Mouse (Mus musculus): ENCODE measurements at regions not wholly inside any gene's neighbourhood (a gene's known extent, or its start where the extent isn't known, plus 50 kb on each side); places are given as distances from the start of the nearest gene placed in this dataset.

DNA sequence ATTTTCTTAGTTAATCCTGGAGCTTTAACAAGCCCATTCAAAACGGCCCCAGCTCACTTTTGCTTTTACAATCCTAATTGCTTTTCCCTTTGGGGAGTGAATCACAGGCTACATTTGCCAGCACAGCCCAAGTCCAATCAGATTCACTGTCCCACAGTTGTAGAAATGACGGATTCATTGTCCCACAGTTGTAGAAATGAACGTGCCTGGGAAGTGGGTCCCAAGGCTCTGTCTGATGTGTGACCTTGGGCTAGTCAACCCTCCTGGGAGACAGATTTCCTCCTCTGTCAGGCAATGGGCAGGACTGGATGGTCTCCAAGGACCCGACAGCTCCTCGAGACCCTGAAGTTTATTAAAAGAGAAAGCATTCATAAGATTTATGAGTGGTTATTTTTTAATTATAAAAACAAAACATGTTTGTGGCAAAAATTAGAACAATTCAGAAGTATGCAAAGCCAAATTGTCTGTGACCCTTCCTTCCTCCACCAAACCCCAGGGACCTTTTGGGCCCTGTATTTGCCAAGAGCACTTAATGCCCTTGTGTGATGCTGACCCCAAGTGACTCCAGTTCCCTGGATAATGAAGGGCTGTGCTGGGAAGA is 93.1 kb downstream of the Fam43a start:
- Histone ChIP-seq H3K27ac (ENCODE audit: insufficient read depth, low read length) (no peak overlapping the region), H3K27me3 (ENCODE audit: control insufficient read depth, insufficient read depth, low read length) (no peaks in the 10 kb centered on the region), H3K4me1 (ENCODE audit: control insufficient read depth, insufficient read depth, insufficient read length) (peaks cover 2% of the 10 kb centered on the region; the same call in 1 of the 2 replicates), H3K4me3 (ENCODE audit: extremely low read depth, insufficient read depth, insufficient read length) (no peak overlapping the region), H3K36me3 (ENCODE audit: control insufficient read depth, insufficient read depth, low read length) (no peaks in the 10 kb centered on the region)
- no peak for DNase-seq (ENCODE audit: low read depth in 1 of 2, low spot score in 2 of 2)
- no peak for TF ChIP-seq POLR2A (IDR thresholded peaks at IDR 0.05; ENCODE audit: low read depth, low read length)
- 45% methylated on average over 5 of the region's 5 CpGs for whole genome bisulfite sequencing

- Histone ChIP-seq H3K4me1 (ENCODE audit: control insufficient read depth, insufficient read depth, insufficient read length) (peaks cover 2% of the 10 kb centered on the region; the same call in 1 of the 2 replicates), H3K4me3 (ENCODE audit: extremely low read depth, insufficient read depth, insufficient read length) (no peak overlapping the region), H3K27me3 (ENCODE audit: control insufficient read depth, insufficient read depth, low read length) (no peaks in the 10 kb centered on the region), H3K27ac (ENCODE audit: insufficient read depth, low read length) (no peak overlapping the region), H3K36me3 (ENCODE audit: control insufficient read depth, insufficient read depth, low read length) (no peaks in the 10 kb centered on the region)
- DNase-seq (ENCODE audit: low read depth in 1 of 2, low spot score in 2 of 2): no peak
- WGBS: 89% methylated on average over 3 of the region's 3 CpGs
- no peak for TF ChIP-seq POLR2A (IDR thresholded peaks at IDR 0.05; ENCODE audit: low read depth, low read length)
- no peak for TF ChIP-seq CTCF (IDR thresholded peaks at IDR 0.05; ENCODE audit: extremely low read depth, insufficient read depth, insufficient read length, insufficient replicate concordance)
These were observed 93.7 kb downstream of the Fam43a start for GRCm38 (mm10) chr16:30693206-30693605.

DNA sequence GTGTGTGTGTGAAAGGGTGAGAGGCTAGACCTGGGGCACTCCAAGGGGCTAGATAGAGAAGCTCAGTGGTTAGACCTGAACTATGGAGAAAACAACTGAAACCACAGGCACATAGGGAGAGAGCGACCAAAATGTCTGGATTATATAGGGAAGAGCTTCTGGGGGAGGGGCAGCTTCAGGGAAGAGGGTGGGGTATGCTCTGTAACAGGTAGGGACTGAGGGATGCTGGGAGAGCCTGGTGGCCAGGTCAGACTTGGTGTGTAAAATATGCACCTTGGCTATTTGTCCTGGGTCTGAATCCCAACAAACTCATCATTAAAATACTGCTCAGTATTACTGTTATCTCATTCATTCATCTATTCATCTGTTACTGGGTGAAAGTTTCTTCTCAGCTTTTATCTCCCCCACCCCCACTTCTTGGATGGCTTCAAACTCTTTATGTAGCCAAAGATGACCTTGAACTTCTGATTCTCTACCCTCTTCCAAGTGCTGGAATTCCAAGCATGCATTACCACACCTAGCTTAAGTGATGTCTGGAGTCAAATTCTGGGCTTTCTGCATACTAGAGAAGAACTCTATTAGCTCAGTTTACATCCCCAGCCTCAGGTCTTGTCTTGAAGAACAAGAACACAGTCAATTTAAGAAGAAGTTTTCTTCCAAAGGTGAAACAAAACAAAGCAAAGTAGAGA is 94.5 kb downstream of the Fam43a start:
- WGBS: 92% methylated on average over 1 of the region's 1 CpGs
- TF ChIP-seq POLR2A (IDR thresholded peaks at IDR 0.05; ENCODE audit: low read depth, low read length) (no peak), CTCF (IDR thresholded peaks at IDR 0.05; ENCODE audit: extremely low read depth, insufficient read depth, insufficient read length, insufficient replicate concordance) (no peak)
- H3K4me3 ChIP-seq (ENCODE audit: extremely low read depth, insufficient read depth, insufficient read length): no peak overlapping the region
- peaks cover 2% of the 10 kb centered on the region; the same call in 1 of the 2 replicates for H3K4me1 ChIP-seq (ENCODE audit: control insufficient read depth, insufficient read depth, insufficient read length)
- H3K36me3 ChIP-seq (ENCODE audit: control insufficient read depth, insufficient read depth, low read length): no peaks in the 10 kb centered on the region
- no peak for DNase-seq (ENCODE audit: low read depth in 1 of 2, low spot score in 2 of 2)
- no peak overlapping the region for H3K27ac ChIP-seq (ENCODE audit: insufficient read depth, low read length)
- no peaks in the 10 kb centered on the region for H3K27me3 ChIP-seq (ENCODE audit: control insufficient read depth, insufficient read depth, low read length)

- DNase-seq (ENCODE audit: low read depth in 1 of 2, low spot score in 2 of 2): no peak
These were observed 96.2 kb downstream of the Fam43a start for GRCm38 (mm10) chr16:30695691-30696090.

GRCm38 (mm10) chr16:30697209-30697608 is 97.7 kb downstream of the Fam43a start:
- Histone ChIP-seq H3K27me3 (ENCODE audit: control insufficient read depth, insufficient read depth, low read length) (no peaks in the 10 kb centered on the region), H3K36me3 (ENCODE audit: control insufficient read depth, insufficient read depth, low read length) (no peaks in the 10 kb centered on the region), H3K4me1 (ENCODE audit: control insufficient read depth, insufficient read depth, insufficient read length) (peaks cover 2% of the 10 kb centered on the region; the same call in 1 of the 2 replicates), H3K27ac (ENCODE audit: insufficient read depth, low read length) (no peak overlapping the region), H3K4me3 (ENCODE audit: extremely low read depth, insufficient read depth, insufficient read length) (no peak overlapping the region)
- TF ChIP-seq POLR2A (IDR thresholded peaks at IDR 0.05; ENCODE audit: low read depth, low read length) (no peak), CTCF (IDR thresholded peaks at IDR 0.05; ENCODE audit: extremely low read depth, insufficient read depth, insufficient read length, insufficient replicate concordance) (no peak)
- no peak for DNase-seq (ENCODE audit: low read depth in 1 of 2, low spot score in 2 of 2)
- WGBS: 89% methylated on average over 4 of the region's 4 CpGs

More at GRCm38 (mm10) chr16:30695691-30696090, 96.2 kb downstream of the Fam43a start:
- peaks cover 2% of the 10 kb centered on the region; the same call in 1 of the 2 replicates for H3K4me1 ChIP-seq (ENCODE audit: control insufficient read depth, insufficient read depth, insufficient read length)
- H3K27ac ChIP-seq (ENCODE audit: insufficient read depth, low read length): no peak overlapping the region
- H3K4me3 ChIP-seq (ENCODE audit: extremely low read depth, insufficient read depth, insufficient read length): no peak overlapping the region
- H3K27me3 ChIP-seq (ENCODE audit: control insufficient read depth, insufficient read depth, low read length): no peaks in the 10 kb centered on the region
- 61% methylated on average over 8 of the region's 8 CpGs for WGBS
- H3K36me3 ChIP-seq (ENCODE audit: control insufficient read depth, insufficient read depth, low read length): no peaks in the 10 kb centered on the region
- no peak for TF ChIP-seq POLR2A (IDR thresholded peaks at IDR 0.05; ENCODE audit: low read depth, low read length)
- TF ChIP-seq CTCF (IDR thresholded peaks at IDR 0.05; ENCODE audit: extremely low read depth, insufficient read depth, insufficient read length, insufficient replicate concordance): no peak

GRCm38 (mm10) chr16:30697806-30698205 is 98.3 kb downstream of the Fam43a start:
- no peak overlapping the region for H3K27ac ChIP-seq (ENCODE audit: insufficient read depth, low read length)
- DNase-seq (ENCODE audit: low read depth in 1 of 2, low spot score in 2 of 2): no peak
- H3K36me3 ChIP-seq (ENCODE audit: control insufficient read depth, insufficient read depth, low read length): no peaks in the 10 kb centered on the region
- WGBS: 90% methylated on average over 2 of the region's 2 CpGs
- TF ChIP-seq POLR2A (IDR thresholded peaks at IDR 0.05; ENCODE audit: low read depth, low read length) (no peak), CTCF (IDR thresholded peaks at IDR 0.05; ENCODE audit: extremely low read depth, insufficient read depth, insufficient read length, insufficient replicate concordance) (no peak)
- H3K27me3 ChIP-seq (ENCODE audit: control insufficient read depth, insufficient read depth, low read length): no peaks in the 10 kb centered on the region
- no peaks in the 10 kb centered on the region for H3K4me1 ChIP-seq (ENCODE audit: control insufficient read depth, insufficient read depth, insufficient read length)
- H3K4me3 ChIP-seq (ENCODE audit: extremely low read depth, insufficient read depth, insufficient read length): no peak overlapping the region

DNA sequence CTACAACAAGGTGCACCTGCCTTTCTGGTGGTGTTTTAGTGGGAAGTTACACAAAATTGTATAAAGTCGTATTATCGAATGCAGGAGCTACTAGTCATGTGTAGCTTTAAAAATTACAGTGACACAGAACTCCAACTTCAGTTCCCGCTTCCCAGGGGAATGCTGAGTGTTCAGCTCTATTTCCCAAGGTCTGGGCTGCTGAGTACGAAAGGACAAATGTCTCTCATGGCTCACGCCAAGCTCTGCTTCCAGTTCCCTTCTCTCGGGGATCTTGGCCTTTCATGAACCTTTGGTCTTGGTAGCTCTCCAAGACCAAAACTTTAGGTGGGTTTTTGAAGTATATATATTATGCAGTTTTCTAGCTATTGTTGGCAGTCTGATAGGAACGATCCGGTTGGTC is 104.3 kb downstream of the Fam43a start:
- no peak for DNase-seq (ENCODE audit: low read depth in 1 of 2, low spot score in 2 of 2)
- Histone ChIP-seq H3K4me3 (ENCODE audit: extremely low read depth, insufficient read depth, insufficient read length) (no peak overlapping the region), H3K27me3 (ENCODE audit: control insufficient read depth, insufficient read depth, low read length) (no peaks in the 10 kb centered on the region), H3K4me1 (ENCODE audit: control insufficient read depth, insufficient read depth, insufficient read length) (no peaks in the 10 kb centered on the region), H3K27ac (ENCODE audit: insufficient read depth, low read length) (no peak overlapping the region), H3K36me3 (ENCODE audit: control insufficient read depth, insufficient read depth, low read length) (no peaks in the 10 kb centered on the region)
- TF ChIP-seq CTCF (IDR thresholded peaks at IDR 0.05; ENCODE audit: extremely low read depth, insufficient read depth, insufficient read length, insufficient replicate concordance): no peak
- TF ChIP-seq POLR2A (IDR thresholded peaks at IDR 0.05; ENCODE audit: low read depth, low read length): no peak
- WGBS: 87% methylated on average over 8 of the region's 8 CpGs

Measured in spleen, adult 2 months (tissue).